Mouse (Mus musculus): ENCODE results near the gene Dolk. TPM values are rescaled to one million over a fixed set of nuclear protein-coding genes. Genes with fewer than 3 reads are reported as not detected.

Gene Dolk
- polyA plus RNA-seq, 1 experiment = 22.1 TPM

- no peak overlapping the region for H3K4me3 ChIP-seq (ENCODE audit: control insufficient read depth, insufficient read depth, low read length)
- TF ChIP-seq CTCF (IDR thresholded peaks at IDR 0.05; ENCODE audit: borderline replicate concordance, control insufficient read depth, extremely low read depth, insufficient read depth, low read length, poor library complexity) (no peak), POLR2A (IDR thresholded peaks at IDR 0.05; ENCODE audit: control insufficient read depth, extremely low read depth, insufficient read depth, low read length, poor library complexity) (no peak)
- no peaks in the 10 kb centered on the region for H3K27me3 ChIP-seq (ENCODE audit: control insufficient read depth, insufficient read depth, low read length)
- peaks cover 51% of the 10 kb centered on the region for H3K36me3 ChIP-seq (ENCODE audit: control insufficient read depth, insufficient read depth, low read length)
- no peak overlapping the region for H3K27ac ChIP-seq (ENCODE audit: control insufficient read depth, insufficient read depth, low read length)
- WGBS = 92% methylated on average over 4 of the region's 4 CpGs
- no peak for DNase-seq
- peaks cover 28% of the 10 kb centered on the region for H3K4me1 ChIP-seq (replicated peaks; ENCODE audit: control insufficient read depth, insufficient read depth, low read length)
These were observed 24.9 kb downstream of the Dolk start for GRCm38 (mm10) chr2:30261064-30261736.

GRCm38 (mm10) chr2:30259131-30260064 is 26.7 kb downstream of the Dolk start:
- H3K27ac ChIP-seq (ENCODE audit: control insufficient read depth, insufficient read depth, low read length) = no peak overlapping the region
- no peak for TF ChIP-seq CTCF (IDR thresholded peaks at IDR 0.05; ENCODE audit: borderline replicate concordance, control insufficient read depth, extremely low read depth, insufficient read depth, low read length, poor library complexity)
- TF ChIP-seq POLR2A (IDR thresholded peaks at IDR 0.05; ENCODE audit: control insufficient read depth, extremely low read depth, insufficient read depth, low read length, poor library complexity) = no peak
- DNase-seq = no peak
- WGBS = 88% methylated on average over 15 of the region's 15 CpGs
- H3K27me3 ChIP-seq (ENCODE audit: control insufficient read depth, insufficient read depth, low read length) = no peaks in the 10 kb centered on the region
- H3K4me3 ChIP-seq (ENCODE audit: control insufficient read depth, insufficient read depth, low read length) = no peak overlapping the region
- H3K36me3 ChIP-seq (ENCODE audit: control insufficient read depth, insufficient read depth, low read length) = peaks cover 62% of the 10 kb centered on the region
- H3K4me1 ChIP-seq (replicated peaks; ENCODE audit: control insufficient read depth, insufficient read depth, low read length) = peaks cover 28% of the 10 kb centered on the region

GRCm38 (mm10) chr2:30258600-30258999 is 27.5 kb downstream of the Dolk start:
- Histone ChIP-seq H3K36me3 (ENCODE audit: control insufficient read depth, insufficient read depth, low read length) (peaks cover 54% of the 10 kb centered on the region), H3K4me1 (replicated peaks; ENCODE audit: control insufficient read depth, insufficient read depth, low read length) (peaks cover 33% of the 10 kb centered on the region), H3K27me3 (ENCODE audit: control insufficient read depth, insufficient read depth, low read length) (no peaks in the 10 kb centered on the region), H3K27ac (ENCODE audit: control insufficient read depth, insufficient read depth, low read length) (no peak overlapping the region), H3K4me3 (ENCODE audit: control insufficient read depth, insufficient read depth, low read length) (no peak overlapping the region)
- DNase-seq = no peak
- WGBS = 64% methylated on average over 4 of the region's 4 CpGs
- no peak for TF ChIP-seq POLR2A (IDR thresholded peaks at IDR 0.05; ENCODE audit: control insufficient read depth, extremely low read depth, insufficient read depth, low read length, poor library complexity)
- no peak for TF ChIP-seq CTCF (IDR thresholded peaks at IDR 0.05; ENCODE audit: borderline replicate concordance, control insufficient read depth, extremely low read depth, insufficient read depth, low read length, poor library complexity)

GRCm38 (mm10) chr2:30257699-30258460 is 28.3 kb downstream of the Dolk start:
- no peak for DNase-seq
- WGBS = 30% methylated on average over 7 of the region's 7 CpGs
- Histone ChIP-seq H3K27me3 (ENCODE audit: control insufficient read depth, insufficient read depth, low read length) (no peaks in the 10 kb centered on the region), H3K4me1 (replicated peaks; ENCODE audit: control insufficient read depth, insufficient read depth, low read length) (peaks cover 40% of the 10 kb centered on the region), H3K4me3 (ENCODE audit: control insufficient read depth, insufficient read depth, low read length) (no peak overlapping the region), H3K27ac (ENCODE audit: control insufficient read depth, insufficient read depth, low read length) (no peak overlapping the region), H3K36me3 (ENCODE audit: control insufficient read depth, insufficient read depth, low read length) (peaks cover 47% of the 10 kb centered on the region)
- TF ChIP-seq CTCF (IDR thresholded peaks at IDR 0.05; ENCODE audit: borderline replicate concordance, control insufficient read depth, extremely low read depth, insufficient read depth, low read length, poor library complexity) = no peak
- no peak for TF ChIP-seq POLR2A (IDR thresholded peaks at IDR 0.05; ENCODE audit: control insufficient read depth, extremely low read depth, insufficient read depth, low read length, poor library complexity)

- no peak overlapping the region for H3K4me3 ChIP-seq (ENCODE audit: control insufficient read depth, insufficient read depth, low read length)
- DNase-seq = no peak
- WGBS = 80% methylated on average over 30 of the region's 30 CpGs
- H3K4me1 ChIP-seq (replicated peaks; ENCODE audit: control insufficient read depth, insufficient read depth, low read length) = peaks cover 50% of the 10 kb centered on the region
- no peaks in the 10 kb centered on the region for H3K27me3 ChIP-seq (ENCODE audit: control insufficient read depth, insufficient read depth, low read length)
- H3K36me3 ChIP-seq (ENCODE audit: control insufficient read depth, insufficient read depth, low read length) = peaks cover 37% of the 10 kb centered on the region
- no peak for TF ChIP-seq CTCF (IDR thresholded peaks at IDR 0.05; ENCODE audit: borderline replicate concordance, control insufficient read depth, extremely low read depth, insufficient read depth, low read length, poor library complexity)
- no peak for TF ChIP-seq POLR2A (IDR thresholded peaks at IDR 0.05; ENCODE audit: control insufficient read depth, extremely low read depth, insufficient read depth, low read length, poor library complexity)
- no peak overlapping the region for H3K27ac ChIP-seq (ENCODE audit: control insufficient read depth, insufficient read depth, low read length)
These were observed 29.4 kb downstream of the Dolk start for GRCm38 (mm10) chr2:30256616-30257350.
